Mouse (Mus musculus): Measurements from ENCODE around the gene Padi2.

- TF ChIP-seq POLR2A (IDR thresholded peaks at IDR 0.05; ENCODE audit: low read depth, low read length), result no peak
- no peak for TF ChIP-seq ELF1 (IDR thresholded peaks at IDR 0.05; ENCODE audit: low read depth, low read length)
- TF ChIP-seq CHD2 (IDR thresholded peaks at IDR 0.05; ENCODE audit: low read length), result no peak
- no peak for TF ChIP-seq GABPA (IDR thresholded peaks at IDR 0.05; ENCODE audit: insufficient replicate concordance, low read depth, low read length)
- no peak for TF ChIP-seq NELFE (IDR thresholded peaks at IDR 0.05; ENCODE audit: low read depth, low read length)
Measured at GRCm38 (mm10) chr4:140949052-140949451, 42.9 kb downstream of the Padi2 start.

Data from CH12.LX (cell line).